Mouse (Mus musculus) midbrain, embryonic 16.5 days (tissue): Measurements from ENCODE around the gene Rnf114. TPM values are rescaled to one million over a fixed set of nuclear protein-coding genes. Genes with fewer than 3 reads are reported as not detected.

Experiments
- ATAC-seq: fragments of 200-750 bp; cut with Nextera tagmentation; 2 replicates; pipeline ENCODE4 v1.8.0; 2017; ENCODE audit warnings: moderate TSS enrichment
- H3K27ac ChIP-seq: fragments of 300-500 bp; sonication (generic); 2 replicates; pipeline ENCODE4 v1.5.1; 2014; ENCODE audit warnings: mild to moderate bottlenecking, low read length, mixed read lengths
- H3K27me3 ChIP-seq: fragments of 300-500 bp; sonication (generic); 2 replicates; pipeline ENCODE4 v1.6.1; 2014; ENCODE audit warnings: low read depth, low read length, mixed read lengths; ENCODE audit not compliant: control insufficient read depth, insufficient read depth
- H3K36me3 ChIP-seq: fragments of 300-500 bp; sonication (generic); 2 replicates; pipeline ENCODE4 v1.6.1; 2014; ENCODE audit warnings: mild to moderate bottlenecking, low read length, moderate library complexity, mixed read lengths; ENCODE audit not compliant: control insufficient read depth, insufficient read depth
- H3K4me1 ChIP-seq: fragments of 300-500 bp; sonication (generic); 2 replicates; pipeline ENCODE4 v1.6.1; 2014; ENCODE audit warnings: mild to moderate bottlenecking, low read length, mixed read lengths; ENCODE audit not compliant: control insufficient read depth, insufficient read depth
- H3K4me2 ChIP-seq: fragments of 300-500 bp; sonication (generic); 2 replicates; pipeline ENCODE4 v1.6.1; 2014; ENCODE audit warnings: mild to moderate bottlenecking, low read length, mixed read lengths
- H3K4me3 ChIP-seq: fragments of 300-500 bp; sonication (generic); 2 replicates; pipeline ENCODE4 v1.5.1; 2014; ENCODE audit warnings: low read depth, mild to moderate bottlenecking, low read length, moderate library complexity, mixed read lengths
- H3K9ac ChIP-seq: fragments of 300-500 bp; sonication (generic); 2 replicates; pipeline ENCODE4 v1.6.1; 2014; ENCODE audit warnings: low read depth, low read length, mixed read lengths
- H3K9me3 ChIP-seq: fragments of 300-500 bp; sonication (generic); replicated peaks from 2 replicates; pipeline ENCODE4 v1.6.1; 2014; ENCODE audit warnings: mild to moderate bottlenecking, low read length, mixed read lengths; ENCODE audit not compliant: control insufficient read depth, poor library complexity, severe bottlenecking
- WGBS: fragments of 180-500 bp; shearing (Covaris S2); extraction: QIAGEN DNeasy Blood & Tissue Kit; methylation state at CpG from one replicate; pipeline ENCODE4 v1.1.7; 2014; 5-methylcytosine and 5-hydroxymethylcytosine counted together
- polyA plus RNA-seq: library from polyadenylated mRNA; unstranded; fragments of >200 nt; fragmentation: Nextera tagmentation; extraction: Ambion mirVana; gene quantifications from 2 replicates; pipeline ENCODE4 v1.2.1, GENCODE M21; 2015

The Rnf114 gene
- polyA plus RNA-seq, 1 experiment from 2014 or later: 111 TPM

- no peak overlapping the region for H3K27ac ChIP-seq
- 31% methylated on average over 5 of the region's 5 CpGs for WGBS
- H3K9ac ChIP-seq: no peak overlapping the region
- no peak overlapping the region for H3K4me3 ChIP-seq
- no peaks in the 10 kb centered on the region for H3K4me1 ChIP-seq
- H3K4me2 ChIP-seq: no peak overlapping the region
- no peak for ATAC-seq
- H3K27me3 ChIP-seq: 0 out of 2 replicates have a peak, but pooled peaks cover under 1% of the 10 kb centered on the region
- no peaks in the 10 kb centered on the region for H3K36me3 ChIP-seq
- no peaks in the 10 kb centered on the region for H3K9me3 ChIP-seq
Measured at GRCm38 (mm10) chr2:167529935-167530513, 37.6 kb downstream of the Rnf114 start.

GRCm38 (mm10) chr2:167530536-167530935 lies 38.1 kb downstream of the Rnf114 start:
- Histone ChIP-seq H3K36me3 (no peaks in the 10 kb centered on the region), H3K27me3 (0 out of 2 replicates have a peak, but pooled peaks cover 2% of the 10 kb centered on the region), H3K4me1 (no peaks in the 10 kb centered on the region), H3K9ac (no peak overlapping the region), H3K4me3 (no peak overlapping the region), H3K27ac (no peak overlapping the region), H3K4me2 (no peak overlapping the region), H3K9me3 (no peaks in the 10 kb centered on the region)
- no peak for ATAC-seq
- WGBS: 85% methylated on average over 4 of the region's 4 CpGs

DNA sequence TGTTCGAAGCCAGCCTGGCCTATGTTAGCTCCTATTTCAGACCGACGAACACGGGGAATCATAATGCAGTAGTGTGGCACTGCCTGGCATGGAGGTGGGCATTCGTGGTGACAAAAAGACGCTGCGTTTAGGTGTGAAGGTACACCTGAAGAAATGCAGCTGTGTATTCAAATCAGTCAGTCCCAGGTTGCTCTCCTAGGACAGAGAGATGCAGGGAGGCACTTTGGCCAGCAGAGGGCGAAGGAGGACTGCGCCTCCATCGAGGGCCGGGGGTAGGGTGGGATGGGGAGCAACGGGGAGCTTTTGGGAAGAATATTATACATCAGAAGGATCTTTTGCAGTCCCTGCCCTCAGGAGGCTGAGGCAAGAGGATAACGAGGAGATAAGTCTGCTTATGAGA lies 39.7 kb downstream of the Rnf114 start:
- H3K27ac ChIP-seq: no peak overlapping the region
- no peaks in the 10 kb centered on the region for H3K9me3 ChIP-seq
- no peak overlapping the region for H3K4me2 ChIP-seq
- H3K4me1 ChIP-seq: no peaks in the 10 kb centered on the region
- 20% methylated on average over 13 of the region's 13 CpGs for WGBS
- no peak for ATAC-seq
- H3K36me3 ChIP-seq: no peaks in the 10 kb centered on the region
- H3K4me3 ChIP-seq: no peak overlapping the region
- no peak overlapping the region for H3K9ac ChIP-seq
- peaks cover 16% of the 10 kb centered on the region for H3K27me3 ChIP-seq

DNA sequence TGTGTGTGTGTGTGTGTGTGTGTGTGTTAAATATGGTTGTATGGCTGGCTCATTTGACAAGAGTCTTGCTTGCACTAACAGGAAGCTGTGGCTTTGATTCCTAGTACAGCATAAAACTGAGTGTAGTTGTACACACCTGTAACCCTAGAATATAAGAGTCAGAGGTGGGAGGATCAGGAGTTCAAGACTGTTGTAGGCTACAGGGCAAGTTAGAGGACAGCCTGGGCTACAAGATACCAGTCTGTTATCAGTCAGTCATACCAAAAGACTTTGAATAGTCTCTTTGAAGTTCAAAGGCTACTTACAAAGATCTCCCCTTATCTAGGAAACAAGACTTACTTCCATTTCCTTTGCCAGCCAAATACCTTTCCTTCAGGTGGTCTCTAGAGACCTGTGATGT lies 41.4 kb downstream of the Rnf114 start:
- Histone ChIP-seq H3K9me3 (no peaks in the 10 kb centered on the region), H3K36me3 (no peaks in the 10 kb centered on the region), H3K4me1 (peaks cover 9% of the 10 kb centered on the region), H3K9ac (no peak overlapping the region), H3K27ac (no peak overlapping the region), H3K4me2 (no peak overlapping the region), H3K4me3 (no peak overlapping the region), H3K27me3 (peaks cover 25% of the 10 kb centered on the region)
- ATAC-seq: no peak

GRCm38 (mm10) chr2:167536320-167536945 lies 44.0 kb downstream of the Rnf114 start:
- H3K9ac ChIP-seq: no peak overlapping the region
- 53% methylated on average over 10 of the region's 10 CpGs for WGBS

GRCm38 (mm10) chr2:167537476-167538297 lies 45.2 kb downstream of the Rnf114 start, which contains the start of gene Snai1:
Gene Snai1, plus strand, starts transcription at chr2:167538195.
- no peaks in the 10 kb centered on the region for H3K36me3 ChIP-seq
- H3K27ac ChIP-seq: no peak within 1 kb of the TSS
- H3K4me3 ChIP-seq: peak within 1 kb of the TSS; percentile 52
- H3K9ac ChIP-seq: peak within 1 kb of the TSS; percentile 60
- ATAC-seq: peak; percentile 95
- H3K4me2 ChIP-seq: peak within 1 kb of the TSS; percentile 98
- H3K4me1 ChIP-seq: peaks cover 12% of the 10 kb centered on the region
- WGBS: 1% methylated on average over 55 of the region's 58 CpGs
- H3K27me3 ChIP-seq: peaks cover 36% of the 10 kb centered on the region
- no peaks in the 10 kb centered on the region for H3K9me3 ChIP-seq

More at GRCm38 (mm10) chr2:167536320-167536945, 44.0 kb downstream of the Rnf114 start:
- Histone ChIP-seq H3K4me2 (no peak overlapping the region), H3K27ac (no peak overlapping the region), H3K27me3 (peaks cover 36% of the 10 kb centered on the region), H3K4me1 (peaks cover 12% of the 10 kb centered on the region), H3K4me3 (no peak overlapping the region), H3K36me3 (no peaks in the 10 kb centered on the region), H3K9me3 (no peaks in the 10 kb centered on the region)
- ATAC-seq: no peak

GRCm38 (mm10) chr2:167538671-167539306 lies 46.3 kb downstream of the Rnf114 start:
- Histone ChIP-seq H3K27me3 (peaks cover 36% of the 10 kb centered on the region), H3K4me3 (peak overlapping the region; percentile 52), H3K4me2 (peak overlapping the region; percentile 98), H3K9me3 (no peaks in the 10 kb centered on the region), H3K4me1 (peaks cover 12% of the 10 kb centered on the region), H3K9ac (no peak overlapping the region), H3K36me3 (no peaks in the 10 kb centered on the region), H3K27ac (no peak overlapping the region)
- ATAC-seq: no peak
- WGBS: 34% methylated on average over 34 of the region's 34 CpGs

GRCm38 (mm10) chr2:167539536-167540476 lies 47.4 kb downstream of the Rnf114 start:
- peaks cover 12% of the 10 kb centered on the region for H3K4me1 ChIP-seq
- WGBS: 18% methylated on average over 14 of the region's 14 CpGs
- H3K4me2 ChIP-seq: no peak overlapping the region
- H3K4me3 ChIP-seq: no peak overlapping the region
- H3K36me3 ChIP-seq: no peaks in the 10 kb centered on the region
- no peaks in the 10 kb centered on the region for H3K9me3 ChIP-seq
- ATAC-seq: no peak
- H3K9ac ChIP-seq: no peak overlapping the region
- H3K27ac ChIP-seq: no peak overlapping the region
- peaks cover 36% of the 10 kb centered on the region for H3K27me3 ChIP-seq
